Mouse (Mus musculus): ENCODE data around the gene Rcsd1. TPM values are rescaled to one million over a fixed set of nuclear protein-coding genes. Genes with fewer than 3 reads are reported as not detected.
A peak's percentile ranks its signal among the peaks of the same experiment; 100 is the strongest.

The Rcsd1 gene
- total RNA-seq, 2 experiments from 2014 or later = 107 to 115 TPM

DNA sequence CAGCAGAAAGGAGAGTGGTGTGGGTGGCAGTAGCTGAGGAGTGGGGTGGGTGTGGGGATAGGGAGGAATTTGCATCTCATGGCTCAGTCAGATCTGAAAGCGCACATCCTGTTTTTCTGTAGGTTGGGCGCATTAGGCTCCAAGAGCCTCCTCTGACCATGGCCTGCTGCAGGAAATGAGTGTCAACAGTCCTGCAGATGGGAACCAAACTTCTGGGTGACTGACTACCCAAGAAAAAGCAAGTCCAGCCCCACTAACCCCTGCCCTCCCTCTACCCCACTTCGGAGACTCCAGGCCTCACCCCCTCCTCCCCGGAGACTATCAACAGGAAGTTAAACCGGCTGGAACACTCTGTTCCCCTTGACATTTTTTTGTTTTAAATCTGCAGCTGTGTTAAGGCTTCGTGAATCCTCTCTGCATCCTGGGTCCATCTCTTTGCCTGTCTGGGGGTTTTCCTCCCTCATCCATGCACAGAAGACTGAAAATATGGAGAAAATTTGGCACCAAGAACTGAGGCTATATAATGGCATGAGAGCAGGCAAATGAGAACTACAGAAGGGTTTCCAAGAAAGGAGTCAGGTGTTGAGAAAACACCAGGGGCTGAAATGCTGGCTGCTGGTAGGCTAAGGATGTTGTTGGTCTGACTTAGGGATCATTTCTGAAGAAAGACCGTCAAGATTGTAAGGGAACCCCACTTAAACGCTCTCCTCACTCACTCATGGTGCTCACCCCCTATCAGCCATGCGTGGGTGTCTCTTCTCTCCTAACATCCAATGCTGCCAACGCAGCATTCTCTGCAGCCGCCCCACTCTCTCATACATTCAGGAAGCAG lies 8.4 kb upstream of the Rcsd1 start:
- DNase-seq = peak; percentile 70

DNA sequence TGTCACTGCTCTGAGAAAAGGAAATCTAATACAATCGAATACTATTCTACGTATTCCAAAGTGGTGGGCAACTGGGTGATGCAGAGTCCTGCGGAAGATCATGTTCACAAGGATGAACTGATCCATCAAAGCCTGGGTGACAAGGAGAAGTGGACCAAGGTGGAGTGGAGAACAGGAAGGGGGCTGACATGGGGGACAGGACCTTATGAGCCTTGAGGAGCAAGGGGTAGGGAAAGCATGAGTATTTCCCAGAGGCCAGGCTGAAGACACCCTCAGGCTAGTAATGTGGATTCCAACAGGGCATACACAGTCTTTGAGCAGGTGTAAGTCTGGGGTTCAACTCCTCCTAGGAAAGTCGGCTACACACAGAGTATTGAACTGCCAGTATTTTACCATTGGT lies 6.9 kb upstream of the Rcsd1 start:
- DNase-seq = no peak

DNA sequence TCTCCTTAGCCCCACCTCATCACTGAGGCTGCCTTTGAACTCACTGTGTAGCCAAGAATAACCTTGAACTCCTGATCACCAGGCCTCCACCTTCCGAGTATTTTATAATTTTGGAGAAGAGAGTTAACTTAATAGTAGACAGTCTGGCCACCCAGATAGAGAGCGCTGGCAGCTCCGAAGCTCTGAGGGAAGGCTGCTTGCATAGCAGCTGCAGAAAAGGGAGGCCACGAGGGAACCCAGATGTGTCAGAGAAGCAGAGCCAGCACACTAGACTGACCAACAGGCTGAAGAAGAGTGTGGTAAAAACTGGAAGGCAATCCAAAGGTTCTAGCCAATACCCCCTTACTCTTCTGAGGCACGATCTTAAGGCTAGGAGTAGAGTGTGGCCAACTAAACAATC lies 4.2 kb upstream of the Rcsd1 start:
- DNase-seq = no peak

DNA sequence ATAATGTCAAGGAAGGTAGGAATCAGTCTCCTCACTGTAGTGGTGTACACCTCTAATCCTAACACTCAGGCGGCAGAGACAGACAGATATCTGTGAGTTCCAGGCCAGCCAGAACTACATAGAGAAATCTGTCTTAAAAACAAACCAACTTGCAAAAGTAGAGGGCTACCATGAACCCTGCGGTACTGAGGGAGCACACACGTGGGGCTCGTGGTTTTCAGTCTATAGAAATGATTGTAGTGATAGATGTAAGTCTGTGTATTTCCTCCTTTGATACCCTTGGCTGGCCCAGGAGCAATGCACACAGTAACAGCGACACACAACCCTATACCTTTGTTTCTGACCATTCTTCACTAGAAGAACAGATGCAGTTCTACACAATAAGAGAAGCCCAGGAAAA lies 2.4 kb upstream of the Rcsd1 start:
- DNase-seq = no peak

DNA sequence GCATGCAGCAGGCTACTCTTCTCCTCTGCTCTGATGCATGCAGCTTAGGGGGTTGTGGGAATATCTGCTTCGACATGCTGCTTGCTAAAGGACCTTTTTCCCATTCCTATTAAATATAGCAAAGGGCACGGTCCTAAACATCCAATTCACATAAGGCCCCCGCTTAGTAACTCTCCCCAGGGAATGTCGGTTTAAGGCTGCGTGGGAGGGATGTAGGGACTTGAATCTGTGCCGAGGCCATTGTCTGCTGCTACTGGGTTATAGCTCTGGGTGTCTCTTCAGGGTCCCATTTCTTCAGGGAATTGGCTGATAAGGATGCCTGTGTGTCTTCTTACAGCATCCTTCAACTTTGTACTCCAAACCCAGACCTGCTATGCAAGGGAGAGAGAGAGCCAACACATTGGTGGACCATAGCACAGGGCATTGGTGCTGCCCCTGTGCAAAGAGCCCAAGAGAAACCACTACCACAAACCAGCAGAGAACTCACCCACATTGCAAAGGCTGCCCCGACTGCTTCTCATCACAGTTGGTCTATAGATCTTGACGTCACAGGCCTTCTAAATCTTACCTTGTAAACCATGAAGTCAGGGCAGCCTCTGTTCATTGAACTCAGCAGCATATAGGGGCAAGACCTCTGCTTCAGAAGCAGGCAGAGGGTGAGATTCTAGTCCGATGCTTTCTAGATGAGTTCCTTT lies 724 bp downstream of the Rcsd1 start:
- peak; percentile 51 for DNase-seq

DNA sequence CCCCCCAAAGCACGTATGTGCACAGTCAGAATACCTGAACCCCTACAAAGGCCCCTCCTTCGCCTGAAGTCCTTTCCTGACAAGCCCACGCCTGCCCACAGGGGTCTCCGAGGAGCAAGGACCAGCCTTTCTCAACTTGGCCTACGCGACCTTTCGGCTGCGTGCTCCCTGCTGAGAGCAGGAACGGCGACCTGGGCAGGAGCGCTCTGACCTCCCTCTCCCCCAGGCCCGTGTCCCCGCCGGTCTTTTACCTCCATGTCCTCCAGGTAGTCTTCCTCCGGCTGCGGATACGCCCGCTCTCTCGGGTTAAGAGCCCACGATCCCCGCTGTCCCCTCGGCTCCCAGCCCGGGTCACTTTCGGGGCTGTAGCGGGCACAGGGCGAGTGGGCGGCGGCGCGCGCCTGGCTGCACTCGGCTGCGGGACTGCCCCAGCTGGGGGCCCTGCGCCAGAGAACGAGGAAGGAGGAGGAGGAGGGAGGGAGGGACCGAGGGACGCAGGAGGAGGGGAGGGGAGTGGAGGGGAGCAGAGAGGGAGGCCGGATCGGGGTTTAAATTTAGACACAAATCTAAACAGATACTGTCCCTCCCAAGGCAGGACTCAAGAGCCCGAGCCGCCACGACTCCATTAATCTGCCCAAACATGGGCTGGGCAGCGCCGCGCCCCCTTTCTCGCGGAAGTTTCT lies 1.8 kb downstream of the Rcsd1 start:
- DNase-seq = peak; percentile 87

DNA sequence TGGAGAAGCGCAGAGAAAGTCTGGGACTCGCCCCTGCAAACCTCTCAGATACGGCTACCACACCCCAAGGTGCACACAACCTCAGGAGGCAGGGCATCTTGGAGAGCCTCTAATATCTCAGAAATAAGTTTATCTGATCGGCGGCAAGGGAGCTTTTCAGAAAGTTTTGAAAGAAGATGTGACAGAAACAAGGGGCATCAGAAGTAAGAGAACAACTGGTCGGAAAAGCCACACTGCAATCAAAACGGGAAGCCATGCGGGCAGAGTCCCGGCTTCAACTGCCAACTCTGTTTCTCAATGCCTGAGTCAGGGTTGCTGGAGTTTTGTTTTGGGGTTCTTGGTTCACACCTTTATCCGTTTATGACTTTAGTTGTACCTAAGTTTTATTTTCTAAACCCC lies 2.3 kb downstream of the Rcsd1 start:
- no peak for DNase-seq

DNA sequence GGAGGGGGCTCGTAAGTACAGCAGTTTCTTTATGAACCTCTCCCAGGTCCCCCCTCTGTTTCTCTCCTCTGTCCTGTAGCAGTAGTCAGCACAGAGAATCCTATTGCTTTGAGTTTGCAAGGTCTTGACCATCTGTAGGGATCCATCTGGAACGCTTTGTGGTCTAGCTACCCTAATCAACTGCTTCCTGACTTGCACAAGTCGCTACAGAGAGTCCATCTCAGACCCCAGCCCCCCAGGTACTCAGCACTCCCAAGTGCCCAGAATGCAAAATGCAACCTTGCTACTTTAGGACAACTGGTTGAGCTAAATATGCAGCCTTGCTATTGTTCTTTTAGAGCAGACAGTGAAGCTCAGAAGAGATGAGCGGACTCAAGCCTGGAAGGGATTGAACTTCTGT lies 3.1 kb downstream of the Rcsd1 start:
- DNase-seq = no peak

DNA sequence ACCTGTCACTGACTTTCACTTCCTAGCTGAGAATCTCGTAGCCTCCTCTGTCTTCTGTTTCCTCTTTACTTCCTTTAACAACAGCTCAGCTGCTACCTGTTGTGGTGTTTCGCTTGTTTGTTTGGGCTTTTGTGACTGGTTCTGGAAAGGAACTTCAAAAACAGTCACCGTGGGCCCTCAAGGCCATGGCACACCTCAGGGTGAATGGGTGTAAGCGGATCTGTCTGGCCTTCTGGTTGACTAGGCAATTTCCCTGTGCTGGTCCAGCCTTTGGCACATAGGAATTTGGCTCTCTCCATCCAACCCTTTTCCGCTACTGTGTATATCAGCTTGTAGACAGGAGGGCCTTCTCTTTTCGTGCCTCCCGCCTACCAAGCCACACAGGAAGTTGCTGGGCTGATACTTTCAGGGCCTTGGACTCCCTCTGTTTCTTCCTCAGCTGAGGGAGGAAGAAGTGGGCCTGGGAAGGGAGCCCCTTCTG lies 3.6 kb downstream of the Rcsd1 start:
- no peak for DNase-seq

DNA sequence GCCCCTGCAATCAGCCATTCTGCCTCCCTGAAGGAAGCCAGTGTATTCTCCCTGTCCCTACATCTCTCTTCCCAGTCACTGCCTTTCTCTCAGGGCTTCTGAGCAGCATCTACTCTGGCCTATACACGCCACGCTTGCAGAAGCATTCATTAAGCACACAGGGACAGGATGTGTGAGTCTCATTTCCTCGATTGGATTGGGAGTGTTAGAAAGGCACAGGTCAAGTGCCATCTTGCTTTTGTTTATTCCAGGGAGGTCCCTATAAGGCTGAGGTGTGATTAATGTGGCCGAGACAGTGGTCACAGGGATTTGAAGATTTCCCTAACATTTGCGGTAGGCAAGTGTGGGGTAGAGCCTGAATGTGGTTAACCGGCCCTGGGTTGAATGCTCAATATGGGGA lies 4.2 kb downstream of the Rcsd1 start:
- no peak for DNase-seq

DNA sequence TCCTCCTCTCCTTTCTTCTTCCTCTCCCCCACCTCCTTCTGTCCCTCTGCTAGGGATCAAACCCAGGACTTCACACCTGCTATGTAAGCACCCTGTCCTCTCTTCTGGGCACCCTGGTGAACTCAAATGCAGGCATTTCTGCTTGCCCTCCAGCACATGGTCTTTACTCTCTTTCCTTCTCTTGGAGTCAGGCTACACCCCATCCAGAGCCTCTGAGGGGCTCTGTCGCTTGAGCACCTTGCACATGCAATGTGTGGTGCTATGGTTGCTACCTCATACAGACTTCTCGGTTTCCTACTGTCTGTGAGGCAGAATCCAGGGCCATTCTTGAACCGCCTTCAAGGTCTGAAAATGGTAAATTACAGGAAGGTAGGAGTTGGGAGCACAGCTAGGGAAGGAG lies 4.7 kb downstream of the Rcsd1 start:
- DNase-seq = no peak

DNA sequence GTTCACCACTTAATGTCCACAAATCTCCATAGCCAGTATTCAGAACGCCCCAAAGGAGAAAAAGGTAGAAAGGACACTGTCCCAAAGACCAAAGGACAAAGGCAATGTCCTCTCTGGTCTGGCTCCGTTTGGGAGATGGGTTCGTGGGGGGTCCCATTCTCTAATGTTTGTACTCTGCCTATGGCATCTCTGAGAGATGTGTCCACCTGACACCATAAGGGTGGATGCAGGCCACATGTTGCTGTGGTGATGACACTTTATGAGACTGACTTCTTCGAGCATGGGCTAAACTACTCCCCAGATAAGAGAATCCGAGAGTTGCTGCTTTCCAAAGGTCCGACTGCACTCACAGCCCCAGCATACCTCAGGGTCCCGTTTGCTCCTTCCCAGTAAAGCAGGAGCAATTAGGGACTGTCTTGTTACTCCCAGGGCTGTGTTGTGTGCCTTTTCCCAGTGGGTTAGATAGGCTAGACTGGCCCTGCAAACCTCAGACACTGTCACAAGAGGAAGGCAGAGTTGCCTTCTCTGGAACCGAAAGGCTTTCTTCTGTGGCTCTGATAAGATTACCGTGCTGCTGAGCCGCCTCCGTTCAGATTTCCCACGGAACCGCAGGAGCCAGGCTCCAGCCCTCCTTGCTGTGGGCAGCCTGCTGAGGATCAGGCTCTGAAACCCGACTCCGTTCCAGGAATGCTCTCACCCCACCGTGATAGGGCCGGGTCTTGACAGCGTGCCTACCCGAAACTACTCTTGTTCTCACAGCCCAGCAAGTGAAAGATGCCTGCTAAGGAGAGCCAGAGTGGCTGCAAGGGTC lies 7.1 kb downstream of the Rcsd1 start:
- peak; percentile 68 for DNase-seq

DNA sequence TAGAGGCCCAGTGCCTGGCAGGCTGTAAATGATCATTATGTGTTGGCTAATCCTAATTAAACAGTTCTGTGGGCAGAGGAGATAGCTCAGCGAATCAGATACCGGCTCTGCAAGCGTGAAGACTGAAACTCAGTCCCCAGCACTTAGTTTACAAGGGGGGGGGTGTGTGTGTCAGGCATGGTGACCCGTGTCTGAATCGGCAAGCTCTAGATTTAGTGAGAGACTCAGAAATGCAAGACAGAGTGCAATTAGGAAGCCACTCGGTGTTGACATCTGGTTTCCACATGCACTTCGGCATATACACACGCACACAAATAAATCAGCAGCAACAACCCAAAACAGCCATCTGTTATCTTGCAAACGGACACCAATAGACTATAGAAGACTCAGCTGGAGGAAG lies 8.0 kb downstream of the Rcsd1 start:
- DNase-seq = no peak

DNA sequence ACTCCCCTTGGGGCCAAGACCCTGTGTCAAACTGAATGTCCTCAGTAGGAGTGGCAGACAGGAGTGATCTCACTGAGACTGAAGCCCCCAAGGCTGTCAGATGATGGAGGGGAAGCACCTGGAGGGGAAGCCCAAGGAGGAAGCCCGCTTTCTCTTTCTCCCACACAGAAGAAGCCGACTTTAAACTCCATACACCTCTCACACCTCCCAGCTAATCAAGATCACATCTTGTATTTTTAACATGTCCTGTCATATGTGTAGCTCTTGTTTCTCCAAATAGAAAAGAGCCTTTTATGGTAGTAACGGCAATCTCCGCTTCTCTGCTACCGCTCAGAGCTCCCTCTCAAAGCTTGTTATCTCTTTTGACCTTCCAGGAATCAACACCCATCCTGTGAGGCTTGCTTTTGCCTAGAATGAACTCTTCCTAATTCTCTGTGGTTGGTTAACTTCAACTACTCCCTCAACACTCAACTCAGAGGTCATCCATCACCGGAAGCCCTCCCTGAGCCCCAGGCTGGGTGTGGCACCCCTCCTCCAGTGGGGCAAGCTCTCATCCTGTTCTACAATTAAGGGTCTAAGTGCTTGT lies 8.5 kb downstream of the Rcsd1 start:
- DNase-seq = peak; percentile 63

DNA sequence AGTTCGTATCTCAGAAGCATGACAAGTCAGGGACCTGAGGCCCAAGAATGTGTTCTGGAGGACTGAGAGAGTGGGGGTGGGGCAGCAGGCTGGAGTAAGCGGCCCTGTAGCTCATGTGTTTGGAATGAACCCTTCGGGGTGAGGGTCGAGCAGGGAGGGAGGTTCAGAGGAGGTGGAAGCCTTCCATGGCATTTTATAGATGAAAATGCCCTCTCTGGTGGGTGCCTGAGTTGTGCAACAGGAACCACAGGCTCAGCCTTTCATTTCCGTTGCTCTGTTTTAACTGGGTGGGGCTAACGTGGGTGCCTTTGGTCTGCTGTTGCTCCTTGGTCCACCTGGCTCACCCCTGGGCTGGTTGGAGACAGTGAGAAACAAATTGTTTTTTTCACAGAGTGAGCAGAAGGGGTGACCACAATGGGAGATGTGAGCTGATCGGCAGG lies 9.2 kb downstream of the Rcsd1 start:
- DNase-seq = no peak

DNA sequence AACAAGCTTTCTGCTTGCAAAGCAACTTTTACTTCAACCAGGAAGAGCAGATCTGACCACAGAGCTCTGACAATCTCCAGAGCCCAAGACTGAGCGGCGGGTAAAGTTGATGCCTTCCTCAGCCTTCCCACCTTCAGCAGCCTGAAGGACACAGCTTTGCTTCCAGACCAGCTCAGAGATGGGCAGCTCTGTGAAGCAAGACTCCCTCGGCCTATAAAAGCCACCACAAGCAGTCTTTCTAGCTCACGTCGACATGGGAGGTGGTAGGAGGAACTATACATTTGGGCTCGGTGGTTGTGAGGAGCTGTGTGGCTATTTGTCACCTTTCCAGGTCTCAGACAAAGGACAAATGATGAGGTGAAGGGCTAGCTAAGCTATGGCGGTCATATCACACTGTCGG lies 11.9 kb downstream of the Rcsd1 start:
- DNase-seq = no peak

DNA sequence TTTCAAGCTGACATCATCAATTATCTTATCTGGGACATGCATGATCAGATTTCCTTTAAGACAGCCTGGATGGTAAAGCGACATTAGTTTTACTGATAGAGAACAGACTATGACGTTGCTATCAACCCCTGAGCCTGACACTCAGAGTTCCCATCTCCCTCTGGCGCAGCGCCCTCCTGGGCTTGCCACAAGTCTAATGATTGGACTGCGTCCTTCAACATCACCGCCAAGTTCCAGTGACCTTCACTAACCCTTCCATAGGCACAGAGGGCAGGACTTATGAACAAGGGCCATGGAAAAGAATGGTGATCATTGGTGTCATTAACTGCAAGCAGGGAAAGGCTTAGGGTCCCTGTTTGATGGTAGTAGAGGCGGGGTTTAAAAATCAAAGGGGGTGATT lies 12.7 kb downstream of the Rcsd1 start:
- peak; percentile 68 for DNase-seq

DNA sequence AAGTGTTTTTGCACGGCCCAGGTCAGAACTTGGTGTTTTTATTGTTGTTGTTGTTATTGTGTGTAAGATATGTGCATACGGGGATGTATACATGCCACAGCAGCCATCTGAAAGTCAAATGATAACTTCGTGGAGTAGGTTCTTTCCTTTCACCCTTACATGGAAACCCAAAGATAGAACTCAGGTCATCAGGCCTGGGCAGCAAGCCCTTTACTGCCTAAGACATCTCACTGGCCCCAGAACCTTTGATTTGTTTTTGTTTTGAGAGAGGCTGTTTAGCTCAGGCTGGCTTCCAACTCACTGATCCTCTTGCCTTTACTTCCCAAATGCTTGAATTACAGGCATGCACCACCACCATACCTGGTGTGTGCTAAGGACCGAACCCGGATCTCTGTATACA lies 13.5 kb downstream of the Rcsd1 start:
- DNase-seq = no peak

DNA sequence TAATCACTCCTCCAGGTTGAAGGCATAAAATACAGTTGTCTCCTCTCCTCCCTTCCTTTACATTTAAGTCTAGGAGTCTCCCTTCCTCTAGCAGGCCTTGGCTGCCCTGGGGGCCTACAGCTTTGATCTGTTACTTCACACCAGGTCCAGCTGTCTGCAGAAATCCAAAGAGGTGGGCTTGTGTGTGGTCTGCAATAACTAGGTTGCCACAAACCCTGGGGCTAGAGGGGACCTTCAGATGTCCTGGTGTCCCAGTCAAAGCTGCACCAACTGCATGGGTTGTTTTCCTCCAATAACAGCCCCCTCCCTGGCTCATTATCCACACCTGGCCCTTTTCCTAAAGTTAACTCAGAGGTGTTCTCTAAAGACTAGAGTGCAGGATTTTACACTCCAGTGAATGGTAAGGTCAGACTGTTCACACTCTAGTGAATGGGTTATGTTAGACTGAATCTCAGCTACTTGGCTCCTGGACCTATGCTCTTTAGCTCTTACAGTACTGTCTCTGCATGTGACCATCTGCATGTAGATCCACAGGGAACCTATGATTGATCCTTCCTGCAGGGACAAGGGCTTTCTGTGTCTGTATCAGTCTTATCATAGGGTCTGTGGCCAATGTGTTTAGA lies 14.1 kb downstream of the Rcsd1 start:
- DNase-seq = no peak

DNA sequence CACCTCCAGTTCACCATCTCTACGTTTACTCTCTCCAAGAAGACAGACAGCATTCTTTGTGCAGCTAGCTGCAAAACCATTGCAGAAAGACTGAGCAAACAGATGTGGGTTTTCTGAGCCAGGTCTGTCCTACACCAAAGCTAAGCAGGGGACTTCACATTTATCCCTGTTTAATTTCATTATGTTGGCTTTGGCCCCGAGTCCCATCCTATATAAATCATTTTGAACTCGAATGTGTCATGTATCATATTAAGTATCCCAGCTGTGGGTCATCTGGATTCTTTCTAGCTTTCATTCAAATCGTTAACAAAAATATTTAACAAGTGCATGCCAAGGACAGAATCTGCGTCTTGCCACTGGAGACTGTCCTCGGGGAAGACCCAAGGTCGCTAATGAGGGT lies 15.7 kb downstream of the Rcsd1 start:
- no peak for DNase-seq

DNA sequence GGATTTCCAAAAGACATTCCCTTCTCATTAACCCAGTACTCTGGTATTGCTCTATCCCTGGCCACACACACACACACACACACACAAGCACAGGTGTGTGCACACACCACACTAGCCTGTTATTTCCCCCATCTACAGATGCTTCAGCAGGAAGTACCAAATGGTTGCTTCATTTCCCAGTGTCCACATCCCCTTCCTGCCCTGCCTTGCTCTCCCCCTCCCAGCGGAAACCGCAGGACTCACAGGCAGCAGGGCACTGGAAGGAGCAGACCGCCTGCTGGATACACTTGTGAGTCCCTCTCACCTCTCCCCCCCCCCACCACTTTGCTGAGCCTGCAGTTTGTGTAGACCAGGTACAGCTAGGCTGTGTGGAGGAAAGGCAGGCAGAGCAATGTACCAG lies 18.0 kb downstream of the Rcsd1 start:
- no peak for DNase-seq

DNA sequence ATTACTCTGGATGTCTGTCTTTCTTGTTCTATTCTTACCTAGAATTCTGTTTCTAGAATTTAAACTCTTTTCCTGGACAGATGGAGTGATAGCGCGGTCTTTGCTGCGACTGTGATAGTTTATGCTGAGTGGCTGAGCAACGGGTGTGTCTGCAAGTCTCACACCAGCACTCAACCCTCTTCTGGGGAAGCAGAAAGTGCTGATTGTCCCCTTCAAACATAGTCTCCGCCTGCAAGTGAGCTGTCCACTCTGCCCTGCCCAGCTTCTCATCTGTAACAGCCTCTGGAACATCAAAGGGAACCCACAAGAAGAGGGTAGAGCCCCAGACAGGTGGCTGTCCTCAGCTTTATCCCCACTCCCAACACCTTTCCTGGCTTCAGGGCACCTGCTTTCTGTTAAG lies 19.7 kb downstream of the Rcsd1 start:
- no peak for DNase-seq
